Mouse (Mus musculus): Measurements from ENCODE around the gene Gm12789.
"Not testable (repeated sequence)": the region's sequence is repeated elsewhere in the genome, so short reads cannot be mapped to it uniquely, and the experiment has no call there.

Gene Gm12789

DNA sequence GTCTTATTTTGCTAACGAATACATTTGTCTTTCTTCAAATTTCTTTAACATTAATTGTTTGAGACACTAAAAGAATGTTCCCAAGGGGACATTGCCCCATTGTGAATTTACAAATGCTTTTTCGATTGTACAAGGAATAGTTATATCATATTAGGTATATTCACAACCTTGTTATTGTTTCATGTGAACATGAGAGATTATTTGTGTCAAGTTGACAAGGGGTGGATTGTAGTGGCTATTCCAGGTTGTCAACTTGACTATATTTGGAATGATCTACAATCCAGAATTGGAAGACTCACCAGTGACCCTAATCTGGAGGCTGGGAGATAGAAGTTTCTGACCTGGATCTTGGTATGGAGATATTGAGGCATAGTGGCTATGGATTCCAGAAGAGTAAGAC is at the start of gene Gm12789:
Gene Gm12789, plus strand, starts transcription at position 301 of the 400 bp plus-strand sequence.
- DNase-seq (ENCODE audit: low spot score), result not testable (repeated sequence)

DNA sequence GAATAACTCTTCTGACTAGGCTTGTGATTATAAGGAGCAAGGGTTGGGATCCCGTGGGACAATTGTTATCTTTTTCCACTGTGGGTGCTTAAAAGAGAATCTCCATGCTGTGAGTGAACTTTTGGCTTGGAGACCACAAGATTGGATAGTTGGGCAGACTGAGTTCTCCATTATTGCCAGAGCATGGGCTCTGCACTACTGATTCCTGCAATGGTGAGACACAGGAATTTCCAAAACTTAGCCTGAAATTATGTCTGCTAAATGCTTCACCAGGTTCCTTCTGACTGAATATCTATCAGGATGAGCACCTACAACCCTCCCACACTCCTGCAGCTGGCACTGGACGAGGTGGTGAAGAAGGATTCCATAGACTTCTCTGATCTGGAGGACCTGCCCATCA is 46.3 kb upstream of the Gm12789 start, which contains the start of gene Gm12794:
Gene Gm12794, plus strand, starts transcription at position 301 of the 400 bp plus-strand sequence.
- DNase-seq (ENCODE audit: low spot score), result not testable (repeated sequence)

DNA sequence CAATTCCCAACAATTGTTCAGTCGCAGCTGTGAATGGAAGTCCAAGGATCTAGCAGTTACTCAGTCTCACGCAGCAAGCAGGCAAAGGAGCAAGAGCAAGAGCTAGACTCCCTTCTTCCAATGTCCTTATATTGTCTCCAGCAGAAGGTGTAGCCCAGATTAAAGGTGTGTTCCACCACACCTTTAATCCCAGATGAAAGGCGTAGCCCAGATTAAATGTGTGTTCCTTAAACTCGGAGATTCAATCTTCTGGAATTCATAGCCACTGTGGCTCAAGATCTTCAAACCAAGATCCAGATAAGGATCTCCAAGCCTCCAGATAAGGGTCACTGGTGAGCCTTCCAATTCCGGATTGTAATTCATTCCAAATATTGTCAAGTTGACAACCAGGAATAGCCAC is 5.5 kb upstream of the Gm12789 start, which contains the start of gene Gm12790:
Gene Gm12790, minus strand, starts transcription at position 101 of the 400 bp plus-strand sequence.
- DNase-seq (ENCODE audit: low spot score), result not testable (repeated sequence)

DNA sequence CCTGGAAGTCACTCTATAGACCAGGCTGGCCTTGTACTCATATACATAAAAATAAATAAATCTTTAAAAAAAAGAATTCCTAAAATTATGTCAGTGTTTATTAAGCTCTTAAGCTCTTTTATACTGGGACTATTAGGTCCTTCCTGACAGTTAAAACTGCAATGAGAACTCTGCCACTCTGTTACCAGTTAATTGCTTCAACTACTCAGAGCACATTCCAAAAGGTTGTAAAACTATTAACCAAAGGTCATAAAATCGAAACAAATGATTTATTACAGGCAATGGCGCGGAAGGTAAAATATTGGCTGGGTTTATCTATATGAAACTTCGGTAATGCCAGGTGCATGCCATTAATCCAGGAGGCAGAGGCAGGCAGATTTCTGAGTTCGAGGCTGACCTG is 748 bp upstream of the Gm12789 start:
- no peak for DNase-seq (ENCODE audit: low spot score)

DNA sequence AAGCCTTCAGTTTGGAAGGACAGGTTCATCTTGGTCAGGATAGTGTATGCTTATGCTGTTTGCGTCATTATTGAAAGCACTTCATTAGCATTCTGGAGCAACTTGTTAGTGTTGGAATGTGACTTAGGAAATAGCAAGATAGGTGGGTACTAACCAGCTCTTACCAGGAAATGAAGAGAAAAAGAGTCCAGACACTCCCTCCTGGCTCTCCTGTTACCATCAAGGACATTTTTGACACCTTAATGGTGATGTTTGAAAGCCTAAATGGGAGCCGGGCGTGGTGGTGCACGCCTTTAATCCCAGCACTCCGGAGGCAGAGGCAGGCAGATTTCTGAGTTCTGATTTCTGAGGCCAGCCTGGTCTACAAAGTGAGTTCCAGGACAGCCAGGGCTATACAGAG is 11.0 kb downstream of the Gm12789 start:
- DNase-seq (ENCODE audit: low spot score), result no peak

DNA sequence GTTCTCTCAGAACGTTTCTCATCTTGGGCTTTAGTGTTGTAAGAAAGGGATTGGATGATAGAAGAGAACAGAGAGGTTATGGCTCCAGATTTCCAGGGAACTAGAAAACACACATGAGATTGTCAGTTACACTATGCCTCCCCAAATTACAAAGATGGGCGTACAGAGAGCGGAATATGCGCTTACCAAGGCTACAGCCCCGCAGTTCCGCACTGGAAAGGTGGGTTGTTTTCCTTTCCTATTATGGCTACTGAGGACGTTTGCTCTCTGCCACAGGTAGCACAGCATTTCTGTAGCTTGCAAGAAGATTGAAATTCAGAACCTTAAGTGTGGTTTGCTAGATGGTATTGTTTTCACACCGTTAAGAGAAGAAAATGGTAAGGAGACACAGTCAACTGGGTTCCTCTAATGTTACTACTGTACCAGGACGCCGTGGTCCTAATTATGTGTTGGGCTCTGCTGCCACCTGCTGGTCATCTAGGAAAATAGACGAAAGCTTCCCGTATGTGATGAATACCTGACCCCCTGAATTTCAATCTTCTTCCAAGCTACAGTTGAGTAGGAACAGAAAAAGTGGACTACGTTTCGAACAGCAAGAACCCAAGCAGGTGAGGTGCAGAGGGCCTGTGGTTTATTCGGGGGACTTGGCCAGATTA is 12.0 kb downstream of the Gm12789 start:
- DNase-seq (ENCODE audit: low spot score), result peak; percentile 82

DNA sequence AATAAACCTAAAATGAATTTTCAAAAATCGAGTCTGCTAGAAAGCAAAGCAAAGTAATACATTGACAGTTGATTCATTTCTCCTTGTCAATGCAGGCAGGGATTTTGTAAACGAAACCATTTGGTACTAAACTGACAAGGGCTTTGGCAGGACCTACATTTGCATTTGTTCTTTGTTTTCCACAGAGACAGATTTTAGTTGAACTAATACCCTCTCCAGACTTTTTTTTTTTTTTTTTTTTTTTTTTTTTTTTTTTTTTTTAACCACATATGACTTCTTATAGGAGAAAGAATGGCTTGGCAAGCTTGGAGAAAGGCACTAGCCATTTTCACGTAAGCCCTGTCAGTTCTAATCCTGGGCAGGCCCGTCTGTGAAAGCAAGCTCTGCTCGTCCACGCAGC is 40.2 kb downstream of the Gm12789 start:
- DNase-seq (ENCODE audit: low spot score), result no peak
